Mouse (Mus musculus) gastrocnemius, adult 8-10 months (tissue): ENCODE measurements at regions not wholly inside any gene's neighbourhood (a gene's known extent, or its start where the extent isn't known, plus 50 kb on each side); places are given as distances from the start of the nearest gene placed in this dataset.
A peak's percentile ranks its signal among the peaks of the same experiment; 100 is the strongest.

ENCODE experiments used
- DNase-seq, 2 experiments: peaks; one replicate each; pipeline ENCODE4 v3.0.0; 2022; ENCODE audit warnings: low spot score in 2 of 2

DNA sequence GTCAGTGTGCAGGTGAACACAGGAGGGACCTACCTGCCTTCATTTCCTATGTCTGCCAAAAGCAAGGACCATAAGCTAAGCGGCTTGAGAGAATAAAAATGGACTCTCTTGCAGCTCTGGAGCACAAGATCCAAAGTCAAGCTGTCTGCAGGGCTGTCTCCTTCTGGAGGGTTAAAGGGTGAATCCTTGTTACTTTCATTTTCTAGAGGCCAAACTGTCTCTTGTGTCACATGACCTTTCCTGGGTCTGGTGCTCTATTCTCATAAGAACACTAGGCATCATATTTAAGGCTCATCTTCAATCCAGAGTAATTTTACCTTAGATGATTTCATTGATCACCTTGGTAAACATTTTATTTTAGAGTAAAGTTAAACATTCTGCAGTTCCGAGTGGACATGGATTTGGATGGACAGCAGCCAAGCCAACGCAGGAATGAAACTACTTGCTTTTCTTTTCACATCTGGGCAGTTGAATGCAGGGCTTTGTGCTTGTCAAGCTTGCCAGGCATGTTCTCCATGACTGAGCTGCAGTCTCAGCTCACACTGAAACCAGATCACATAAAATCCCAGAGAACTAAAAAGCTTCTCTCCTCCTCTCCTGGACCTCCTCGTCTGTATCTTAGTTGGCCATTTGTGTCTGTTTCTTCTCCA lies 180.8 kb downstream of the Cd83 start:
- no peak for DNase-seq

DNA sequence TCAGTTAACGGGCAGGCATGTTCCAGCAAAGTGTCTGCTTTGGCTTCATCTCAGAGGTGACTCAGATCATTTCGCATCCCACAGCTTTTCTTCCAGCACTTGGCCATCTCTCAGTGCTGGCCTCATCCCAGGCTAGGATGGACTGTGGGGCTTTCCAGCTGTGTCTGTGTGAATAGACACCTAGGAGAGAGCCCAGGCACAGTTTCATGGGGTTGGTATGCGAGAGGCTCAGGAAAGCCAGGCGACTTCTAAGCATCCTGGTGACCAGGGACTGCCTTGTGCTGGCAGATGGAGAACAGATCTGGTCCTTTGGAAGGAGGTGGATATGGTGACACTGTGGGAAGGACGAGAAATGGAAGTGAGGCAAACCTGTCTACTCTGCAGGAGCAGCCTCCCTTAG lies 182.9 kb downstream of the Cd83 start:
- peak; percentile 6 to 29 for DNase-seq

DNA sequence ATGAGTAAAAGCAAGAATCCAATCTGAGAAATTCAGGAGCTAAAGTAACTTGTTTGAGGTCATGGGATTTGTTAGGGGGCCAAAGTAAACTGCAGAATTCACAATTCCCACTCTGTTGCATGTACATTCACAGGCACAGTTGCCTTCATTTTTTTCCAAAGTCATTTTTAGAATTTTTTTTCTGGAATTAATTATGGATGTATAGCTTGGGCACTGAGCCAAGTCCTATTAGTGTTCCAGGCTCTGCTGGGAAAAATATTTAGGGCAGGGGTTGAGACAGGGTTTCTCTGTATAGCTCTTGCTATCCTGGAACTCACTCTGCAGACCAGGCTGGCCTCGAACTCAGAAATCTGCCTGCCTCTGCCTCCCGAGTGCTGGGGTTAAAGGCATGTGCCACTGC lies 188.3 kb downstream of the Cd83 start:
- no peak for DNase-seq

DNA sequence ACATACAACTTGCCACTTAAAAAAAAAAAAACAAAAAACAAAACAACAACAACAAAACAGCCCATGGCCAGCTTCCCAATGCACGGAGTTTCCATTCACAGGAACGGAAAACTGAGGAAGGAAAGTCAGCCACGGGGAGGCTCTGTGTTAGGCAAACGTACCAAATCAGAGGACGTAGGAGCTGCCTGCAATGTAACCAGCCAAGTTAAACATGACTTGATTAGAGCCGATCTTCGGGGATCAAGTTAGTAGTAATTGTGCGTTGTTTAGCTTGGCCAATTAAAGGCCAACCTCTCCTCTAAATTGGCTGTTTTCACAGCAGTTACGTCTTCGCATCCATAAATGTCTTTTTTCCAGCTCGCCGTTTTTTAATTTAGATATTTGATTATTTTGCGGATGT lies 190.7 kb downstream of the Cd83 start:
- DNase-seq = no peak

DNA sequence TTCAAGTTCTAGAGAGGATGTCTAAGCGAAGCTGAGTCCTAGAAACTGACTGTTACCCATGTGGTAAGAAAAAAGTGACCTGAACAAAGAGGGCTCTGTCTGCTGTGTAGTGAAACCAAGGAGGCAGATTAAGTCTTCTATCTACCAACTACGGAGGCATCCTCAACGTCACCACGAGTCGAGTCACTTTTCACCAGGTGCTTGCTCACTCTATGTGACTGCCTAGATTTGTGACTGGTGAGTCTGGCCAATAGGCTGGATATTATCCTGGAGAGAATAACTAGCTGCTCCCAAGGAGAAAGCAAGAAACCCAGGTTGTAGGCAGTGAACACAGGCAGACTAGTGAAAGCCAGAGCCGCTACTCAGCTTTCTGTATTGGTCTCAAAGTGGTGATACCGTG lies 191.2 kb downstream of the Cd83 start:
- no peak for DNase-seq

DNA sequence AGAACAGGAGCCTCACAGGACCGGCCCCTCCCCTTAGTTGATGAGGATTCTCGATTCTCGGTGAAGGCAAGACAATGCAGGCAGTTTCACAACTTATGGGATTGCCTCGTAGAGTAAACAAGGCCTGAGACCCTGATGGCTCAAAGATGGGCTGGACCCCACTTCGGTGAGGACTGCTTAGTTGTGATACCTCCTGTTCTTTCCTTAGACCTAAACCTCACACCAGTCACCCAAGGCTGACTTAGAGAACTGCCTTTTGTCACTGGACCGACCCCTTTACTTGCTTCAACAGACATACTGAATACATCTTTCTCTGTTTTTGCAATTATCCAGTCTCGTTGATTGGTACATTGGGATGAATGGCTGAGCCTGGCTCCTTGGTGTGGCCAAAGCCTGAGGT lies 192.1 kb downstream of the Cd83 start:
- no peak for DNase-seq

DNA sequence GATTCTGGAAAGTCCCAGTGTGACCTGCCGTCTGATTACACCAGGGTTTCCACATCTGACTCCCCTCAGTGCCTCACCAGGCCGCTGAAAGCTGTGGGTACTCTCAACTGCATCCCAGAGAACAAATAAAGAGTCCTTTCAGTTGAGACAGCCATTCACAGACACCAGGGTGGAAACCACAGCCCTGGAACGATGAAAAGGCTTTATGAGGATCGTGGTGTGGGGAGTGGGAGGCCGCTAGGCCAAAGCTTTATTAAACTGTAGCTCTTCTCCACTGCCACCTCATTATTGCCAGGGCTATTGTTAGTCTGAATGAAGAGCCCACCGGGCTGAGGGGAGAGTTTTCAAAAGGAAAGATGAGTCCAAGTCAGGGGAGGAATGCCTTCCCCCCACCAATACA lies 202.8 kb downstream of the Cd83 start:
- no peak for DNase-seq

DNA sequence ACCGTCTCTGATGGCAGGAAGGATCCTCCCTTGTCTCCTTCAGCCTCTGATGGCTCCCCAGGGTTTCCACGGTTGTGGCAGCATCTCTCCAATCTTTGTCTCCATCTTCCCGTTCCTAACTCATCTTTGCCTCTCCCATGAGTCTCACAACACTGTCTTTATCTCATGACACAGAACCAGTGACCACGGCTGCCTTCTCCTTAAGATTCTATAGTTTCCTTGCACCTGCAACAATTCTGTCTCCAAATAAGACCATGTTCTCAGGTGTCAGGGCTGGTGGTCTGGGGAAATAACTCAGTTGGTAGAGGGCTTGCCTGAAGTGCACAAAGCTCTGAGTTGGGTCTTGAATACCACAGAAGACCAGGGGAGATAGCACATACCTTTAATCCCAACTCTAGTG lies 203.8 kb downstream of the Cd83 start:
- DNase-seq = no peak

DNA sequence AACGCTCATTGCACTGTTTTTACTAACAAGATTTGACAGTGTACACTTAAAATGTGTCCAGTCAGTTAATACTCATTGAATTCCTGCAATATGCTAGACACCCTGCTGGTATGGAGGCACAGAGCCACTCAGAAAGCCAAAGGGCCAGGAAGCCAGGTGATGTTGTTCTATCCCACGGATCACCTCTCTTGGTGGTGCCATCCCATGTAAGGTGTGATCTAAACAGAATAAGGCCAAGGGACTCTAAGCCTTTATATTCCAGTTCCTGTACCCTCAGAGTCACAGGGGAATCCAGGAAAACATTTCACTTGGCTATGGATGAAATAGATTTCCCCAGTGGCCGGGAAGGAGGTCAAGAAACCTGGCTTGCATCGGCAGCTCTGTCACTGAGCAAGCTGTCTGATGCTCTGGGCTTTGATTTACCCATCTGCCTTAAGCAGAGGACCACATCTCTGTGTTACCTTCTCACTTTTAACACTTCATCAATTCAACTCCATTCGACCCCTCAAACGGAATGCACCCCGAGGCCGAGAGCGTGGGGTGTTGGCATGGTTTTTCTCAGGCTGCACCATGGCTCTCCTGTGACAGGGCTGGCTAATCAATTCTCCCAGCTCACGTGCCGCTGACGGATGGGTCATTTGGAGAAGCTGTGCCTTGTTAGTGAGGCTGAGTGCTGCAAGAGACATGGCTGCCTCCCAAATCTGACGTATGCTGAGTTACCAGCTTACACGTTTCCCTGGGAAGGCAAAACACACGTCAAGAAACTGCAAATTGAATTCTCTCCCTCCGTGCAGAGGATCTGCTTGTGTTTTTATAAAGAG lies 205.9 kb downstream of the Cd83 start:
- peak; percentile 10 to 22 for DNase-seq

DNA sequence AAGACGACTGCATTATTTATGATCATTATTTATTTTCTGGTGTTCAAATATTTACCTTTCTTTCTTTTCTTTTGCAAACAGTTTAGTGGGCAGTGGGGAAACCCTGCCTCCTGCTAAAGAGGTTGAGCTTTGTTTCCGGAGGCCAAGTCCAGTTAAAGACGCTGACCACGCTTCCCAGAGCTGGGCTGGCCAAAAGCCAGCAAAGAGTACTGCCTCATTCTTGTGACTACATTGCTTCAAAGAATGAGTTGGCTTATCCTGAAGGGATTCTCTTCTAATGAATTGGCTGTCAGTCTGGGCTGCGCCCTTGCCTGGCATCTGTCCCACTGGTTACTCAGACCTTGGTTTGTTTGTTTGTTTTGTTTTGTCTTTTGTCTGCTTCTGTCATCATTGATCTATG lies 207.2 kb downstream of the Cd83 start:
- DNase-seq = peak; percentile 8 to 37

DNA sequence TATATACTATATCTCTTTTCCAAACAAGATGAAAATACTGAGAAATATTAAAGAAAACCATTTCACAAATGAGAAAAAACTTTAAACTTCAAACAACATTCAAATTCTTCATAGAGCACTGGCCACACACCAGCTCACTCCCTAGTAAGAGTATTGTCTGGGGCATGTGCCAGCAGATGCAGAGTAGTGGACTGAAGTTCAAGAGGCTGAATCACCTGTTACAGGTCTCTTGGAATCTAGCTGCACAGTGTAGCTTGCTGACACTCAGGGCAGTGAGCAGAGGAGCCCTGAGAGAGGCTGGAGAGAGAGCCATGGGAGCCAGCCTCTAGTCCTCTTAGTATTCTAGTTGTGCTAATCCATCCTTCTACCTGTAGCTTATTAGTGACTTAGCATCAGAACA lies 208.4 kb downstream of the Cd83 start:
- DNase-seq = no peak

DNA sequence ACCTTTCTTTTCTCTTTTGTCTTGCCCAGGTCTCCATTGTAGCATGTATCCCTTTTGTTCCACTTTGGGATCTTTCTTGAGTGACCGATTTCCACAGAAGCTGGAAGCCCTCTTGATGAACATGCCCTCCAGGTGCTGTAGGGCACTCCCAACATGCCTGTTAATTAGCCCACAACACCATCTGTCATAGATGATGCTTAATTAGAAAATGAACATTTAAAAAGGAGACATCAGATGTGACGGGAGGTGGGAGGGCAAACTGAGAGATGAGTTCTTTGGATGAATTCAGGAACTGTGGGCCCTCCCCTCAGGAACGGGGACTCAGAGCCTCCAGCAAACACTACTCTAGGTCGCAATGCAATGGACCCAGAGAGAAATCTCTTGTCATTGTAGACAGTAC lies 209.8 kb downstream of the Cd83 start:
- DNase-seq = no peak

DNA sequence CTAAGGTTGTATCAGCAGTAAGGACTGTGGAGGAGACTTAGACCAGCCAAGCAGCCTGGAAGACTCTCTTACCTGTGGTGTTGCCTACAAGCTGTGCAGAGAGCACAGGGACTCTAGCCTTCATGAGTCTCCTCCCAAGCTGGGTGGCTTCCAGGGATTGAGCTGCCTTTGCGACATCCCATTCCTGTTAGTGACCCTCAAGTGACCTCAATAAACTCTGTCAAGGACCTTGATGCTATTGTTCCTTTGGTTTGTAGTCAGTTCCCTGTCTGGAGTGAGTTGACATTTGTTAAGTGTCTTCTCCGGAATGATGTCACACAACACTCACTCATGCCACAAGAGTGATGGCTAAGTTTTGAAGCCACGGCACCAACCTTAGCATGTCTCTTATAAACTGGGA lies 211.0 kb downstream of the Cd83 start:
- DNase-seq = no peak

DNA sequence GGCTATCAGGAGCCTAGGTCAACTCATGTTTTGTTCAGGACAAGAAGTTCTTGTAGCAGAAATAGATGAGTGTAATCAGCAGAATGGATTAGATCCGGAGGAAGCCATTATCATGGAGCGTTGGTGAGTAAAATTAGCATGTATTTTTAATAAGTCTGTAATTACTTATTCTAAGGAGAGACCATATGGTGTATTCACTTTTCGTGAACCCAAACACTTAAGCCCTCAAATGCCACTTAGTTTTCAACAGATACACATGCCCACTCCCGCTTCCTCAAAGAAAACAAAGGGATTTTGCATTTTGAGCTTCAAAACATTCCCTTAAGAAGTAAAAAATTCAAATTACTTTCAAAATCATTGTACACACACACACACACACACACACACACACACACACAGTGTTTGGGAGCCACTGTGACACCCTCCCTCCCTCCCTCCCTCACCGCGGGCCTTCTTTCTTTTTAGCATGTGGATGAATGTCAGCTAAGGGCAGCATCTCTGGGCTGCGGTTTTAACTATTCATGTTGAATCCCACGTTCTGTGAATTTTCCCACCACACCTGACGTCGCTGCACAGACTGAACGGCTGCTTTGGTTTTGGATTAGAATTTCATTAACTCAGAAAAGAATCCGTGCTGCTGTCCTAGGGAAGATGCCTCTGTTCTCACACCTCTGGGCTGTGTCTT lies 217.4 kb downstream of the Cd83 start:
- DNase-seq = no peak

DNA sequence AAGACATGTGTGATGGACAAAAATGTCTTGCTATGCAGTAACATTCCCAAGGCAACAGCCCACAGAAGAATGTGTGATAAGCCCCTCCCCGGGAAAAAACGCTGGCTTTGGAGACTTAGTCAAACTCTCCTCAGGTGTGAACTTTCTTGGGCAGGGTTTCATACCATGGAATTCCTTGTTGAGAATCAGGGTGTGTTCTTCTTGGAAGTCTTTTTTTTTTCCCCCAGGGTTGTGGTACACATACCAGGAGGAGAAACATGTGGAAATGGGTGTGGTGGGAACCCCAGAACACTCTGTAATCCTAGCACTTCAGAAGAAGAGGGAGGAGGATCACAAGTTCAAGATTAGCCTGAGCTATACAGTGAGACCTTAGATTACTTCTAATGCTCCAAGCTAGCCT lies 228.3 kb downstream of the Cd83 start:
- DNase-seq = no peak

DNA sequence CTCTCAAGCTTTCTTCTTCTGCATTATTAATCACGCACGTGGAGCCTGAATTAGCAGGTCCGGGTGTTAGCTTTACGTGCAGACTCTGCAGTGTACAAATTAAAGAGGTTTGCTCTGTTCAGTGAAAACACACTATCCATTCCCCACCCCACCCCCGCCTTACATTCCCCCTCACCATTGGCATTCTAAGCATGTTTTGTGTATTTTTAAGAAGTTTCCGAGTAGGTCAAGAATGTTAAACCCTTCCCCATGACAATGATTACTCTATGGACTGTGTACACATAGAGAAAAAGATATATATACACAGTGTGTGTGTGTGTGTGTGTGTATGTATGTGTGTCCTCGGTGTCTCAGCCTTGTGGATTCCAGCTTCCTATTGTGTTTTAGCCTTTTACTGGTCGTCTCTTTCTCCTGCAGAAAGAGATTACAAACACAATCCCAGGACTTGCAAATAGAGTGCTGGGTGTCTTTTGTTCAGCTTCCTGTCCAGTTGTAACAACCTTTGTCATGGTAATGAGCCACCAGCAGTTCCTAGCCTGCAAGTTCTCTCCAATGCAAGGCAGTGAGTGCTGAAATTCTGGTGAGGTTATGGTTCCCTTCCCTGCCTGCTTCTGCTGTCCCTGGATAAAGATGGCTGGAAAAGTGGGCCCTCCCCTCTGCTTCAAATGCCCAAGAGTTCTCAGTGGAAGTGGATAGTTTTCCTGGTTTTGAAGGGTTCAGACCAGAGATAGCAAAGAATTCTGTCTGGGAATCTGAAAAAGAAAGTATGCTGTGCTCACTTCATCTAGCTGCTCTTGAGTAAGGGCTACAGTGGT lies 234.1 kb downstream of the Cd83 start:
- no peak for DNase-seq

DNA sequence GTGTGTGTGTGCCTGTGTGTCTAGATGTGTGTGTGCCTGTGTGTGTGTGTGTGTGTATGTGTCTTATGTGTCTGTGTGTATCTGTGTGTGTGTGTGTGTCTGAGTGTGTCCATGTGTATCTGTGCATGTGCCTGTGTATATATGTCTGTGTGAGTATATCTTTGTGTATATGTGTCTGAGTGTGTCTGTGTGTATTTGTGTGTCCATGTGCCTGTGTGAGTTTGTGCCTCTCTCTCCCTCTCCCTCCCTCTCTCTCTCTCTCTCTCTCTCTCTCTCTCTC lies 234.7 kb downstream of the Cd83 start:
- DNase-seq = no peak

DNA sequence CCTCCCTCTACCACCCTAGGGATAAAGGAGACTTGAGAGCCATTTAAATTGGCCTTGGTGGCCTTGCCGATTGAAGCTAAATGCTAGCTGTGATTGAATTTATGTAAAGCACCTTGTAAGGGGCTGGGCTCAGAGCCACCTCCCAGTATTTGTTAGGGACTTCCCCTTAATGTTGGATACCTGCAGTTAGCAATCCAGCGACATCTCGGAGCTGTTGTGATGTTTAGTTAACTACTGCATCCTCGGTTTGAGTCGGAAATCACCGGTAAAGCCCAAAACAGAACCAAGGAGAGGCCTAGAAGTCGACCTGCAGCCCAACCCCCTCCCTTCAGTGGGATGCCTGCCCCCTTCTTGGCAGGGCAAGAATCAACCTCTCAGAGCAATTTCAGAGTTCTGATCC lies 236.3 kb downstream of the Cd83 start:
- no peak for DNase-seq

DNA sequence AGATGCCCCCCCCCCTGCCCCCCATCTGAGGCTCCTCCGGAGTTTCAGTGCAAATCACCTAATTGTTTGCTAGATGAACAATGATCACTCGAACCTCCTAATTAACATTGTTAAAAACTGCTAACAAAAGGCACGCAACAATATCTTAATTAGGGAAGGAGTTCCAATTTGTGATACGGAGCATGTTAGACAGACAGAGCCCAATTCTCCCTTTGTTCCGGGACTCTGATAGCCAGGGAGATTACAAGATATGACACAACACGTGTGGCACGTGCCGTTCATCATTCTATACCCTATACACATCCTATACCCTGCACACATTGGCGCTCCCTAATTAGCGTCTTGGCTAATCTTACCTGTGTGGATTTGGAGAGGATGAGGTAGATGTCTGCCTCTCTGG lies 237.5 kb downstream of the Cd83 start:
- DNase-seq = no peak

DNA sequence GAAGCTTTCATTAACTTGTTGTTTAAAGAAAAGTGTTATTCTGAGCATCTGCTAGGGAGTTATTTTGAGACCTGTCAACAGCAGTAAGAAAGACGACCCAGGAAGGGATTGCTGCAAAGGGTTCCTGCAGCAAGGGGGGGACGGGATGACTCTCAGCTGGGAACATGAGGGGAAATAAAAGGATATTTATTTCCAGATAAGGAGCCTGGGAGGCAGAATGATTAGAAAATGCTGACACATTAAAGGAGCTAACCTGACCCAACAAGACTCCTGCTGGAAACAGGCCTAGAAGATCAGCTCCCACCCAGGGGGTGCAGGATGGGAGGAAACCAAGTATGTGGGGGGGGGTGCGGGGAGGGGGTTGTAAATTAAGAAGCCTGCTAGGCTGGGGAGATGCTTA lies 240.0 kb downstream of the Cd83 start:
- DNase-seq = no peak

DNA sequence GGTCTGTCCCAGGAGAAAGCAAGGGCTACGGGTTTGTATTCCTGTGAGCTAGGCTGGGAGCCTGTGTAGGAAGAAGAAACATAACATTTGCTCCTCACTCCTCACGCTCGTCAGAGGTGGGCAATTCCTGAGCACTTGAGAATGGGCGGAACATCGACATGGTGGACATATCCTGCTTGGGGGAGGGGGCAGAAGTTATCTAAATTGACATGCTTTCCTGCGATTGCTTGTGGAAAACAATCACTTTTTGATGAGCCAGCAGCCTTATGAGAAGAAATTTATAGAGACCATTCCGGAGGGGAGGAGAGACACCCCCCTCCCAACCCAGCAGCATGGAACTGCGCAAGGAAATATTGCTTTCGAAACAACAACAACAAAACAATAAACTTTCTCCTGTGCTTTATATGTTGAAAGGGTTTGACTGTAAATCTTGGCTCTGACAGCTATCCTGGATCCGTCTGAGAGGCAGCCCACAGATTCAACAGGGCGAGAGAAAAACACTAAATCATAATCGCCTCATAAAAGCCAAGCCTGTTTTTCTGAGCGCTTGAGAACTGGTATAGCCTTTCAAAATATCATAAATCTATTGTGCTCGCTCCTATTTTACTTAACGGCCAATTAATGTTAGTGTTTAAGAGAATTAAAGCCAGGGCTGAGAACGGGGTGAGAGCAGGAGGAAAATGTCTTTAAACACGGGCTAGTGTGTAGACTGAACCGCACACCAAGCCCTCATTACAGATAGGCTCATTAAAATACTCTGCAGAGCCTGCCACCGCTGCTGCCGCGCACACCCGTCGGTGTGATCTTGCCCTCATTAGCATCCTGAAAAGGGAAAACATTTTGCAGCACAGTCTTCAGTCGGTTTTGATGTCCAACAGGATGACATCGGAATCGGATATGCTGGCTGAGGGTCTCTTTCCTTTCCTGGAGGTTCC lies 242.0 kb downstream of the Cd83 start:
- DNase-seq = no peak
